Mouse (Mus musculus) megakaryocyte, embryonic 14.5 days (primary cell): ENCODE data around the gene Pip5kl1.

Experiments
- FLI1 ChIP-seq: IDR thresholded peaks from 2 replicates; pipeline ENCODE4 v1.6.1; 2012; ENCODE audit warnings: low read length, inconsistent platforms, mixed read lengths
- GATA1 ChIP-seq: IDR thresholded peaks from 3 replicates; pipeline ENCODE4 v1.6.1; 2012; ENCODE audit warnings: mixed read lengths, low read length, inconsistent platforms, borderline replicate concordance

- TF ChIP-seq FLI1 (no peak), GATA1 (no peak)
Measured at GRCm38 (mm10) chr2:32631046-32631445, 56.4 kb downstream of the Pip5kl1 start.
